ENCODE assay signal across 8 mouse cellular contexts in the genomic region with DNA sequence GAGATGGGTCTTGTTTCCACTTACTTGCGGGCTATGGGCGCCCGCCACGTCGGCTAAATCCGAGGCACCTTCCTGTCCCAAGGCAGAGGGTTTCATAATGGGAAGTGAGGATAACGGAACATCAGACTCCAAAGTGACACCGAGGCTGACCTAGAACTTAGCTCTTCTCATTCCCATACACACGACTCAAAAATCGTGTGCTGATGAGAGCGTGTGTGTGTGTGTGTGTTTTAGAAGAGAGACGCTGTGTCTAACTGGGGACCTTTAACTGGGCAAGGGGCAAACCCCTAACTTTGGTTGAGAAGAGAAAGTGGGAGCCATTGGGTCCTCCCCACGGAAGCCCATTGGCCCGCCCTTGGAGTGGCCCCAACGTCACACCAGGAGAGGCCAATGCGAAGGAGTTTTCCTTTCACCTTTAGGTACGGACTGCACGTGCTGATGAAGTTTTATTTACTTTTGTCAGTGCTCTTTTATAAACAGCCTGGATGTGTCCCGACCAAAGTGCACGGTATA. TPM values are rescaled to one million over a fixed set of nuclear protein-coding genes. Genes with fewer than 3 reads are reported as not detected.
A peak's percentile ranks its signal among the peaks of the same experiment; 100 is the strongest.
DNase-seq lines count a peak whose midpoint lies in the region; ATAC-seq and TF ChIP-seq lines count a peak whose summit lies in the region.

No protein-coding gene starts in this region.

- 3% methylated on average over 20 of the region's 20 CpGs for WGBS in forebrain, embryonic 13.5 days

- DNase-seq in G1E (ENCODE audit: low spot score), result peak; percentile 88
- DNase-seq in c-Kit-negative CD71-positive TER-119-positive erythroid progenitor cells, embryonic 14.5 days (ENCODE audit: low read depth, low spot score), result peak; percentile 60
- DNase-seq in heart, postnatal 4 days, result peak; percentile 75
- peak; percentile 25 to 29 for DNase-seq in layer of hippocampus, adult 2 months (ENCODE audit: low spot score in 2 of 2)
- peak; percentile 82 for DNase-seq in lung, postnatal 25 days (ENCODE audit: low spot score)
- DNase-seq in retina, postnatal 1 day, result peak; percentile 71
- DNase-seq in urinary bladder, adult 2 months (ENCODE audit: low spot score), result peak; percentile 34

- H3K9ac ChIP-seq in forebrain, embryonic 13.5 days, result peak overlapping the region; percentile 98

- H3K27me3 ChIP-seq in G1E (ENCODE audit: insufficient read depth, low read length), result no peaks in the 10 kb centered on the region
- H3K27me3 ChIP-seq in forebrain, embryonic 13.5 days, result no peaks in the 10 kb centered on the region

- no peak for TF ChIP-seq CTCF in G1E (IDR thresholded peaks at IDR 0.05; ENCODE audit: low read depth, low read length)
- no peak for TF ChIP-seq CTCF in layer of hippocampus, adult 2 months (conservative IDR thresholded peaks at IDR 0.05)

- ATAC-seq in G1E (ENCODE audit: extremely low read depth, insufficient number of reproducible peaks, low FRiP score, poor library complexity, severe bottlenecking), result peak; percentile 54
- peak; percentile 19; the same call in 1 of the 2 replicates for ATAC-seq in forebrain, embryonic 13.5 days

- no peaks in the 10 kb centered on the region for H3K9me3 ChIP-seq in G1E (replicated peaks)
- no peaks in the 10 kb centered on the region for H3K9me3 ChIP-seq in forebrain, embryonic 13.5 days (replicated peaks)

- H3K4me1 ChIP-seq in G1E (ENCODE audit: insufficient read depth, low read depth, low read length), result peaks cover 37% of the 10 kb centered on the region
- peaks cover 13% of the 10 kb centered on the region for H3K4me1 ChIP-seq in forebrain, embryonic 13.5 days

- H3K36me3 ChIP-seq in G1E (replicated peaks), result peaks cover 30% of the 10 kb centered on the region
- peaks cover 12% of the 10 kb centered on the region for H3K36me3 ChIP-seq in forebrain, embryonic 13.5 days (ENCODE audit: poor library complexity, severe bottlenecking)

- H3K4me3 ChIP-seq in G1E (ENCODE audit: low read depth, low read length), result peak overlapping the region; percentile 98
- H3K4me3 ChIP-seq in forebrain, embryonic 13.5 days, result peak overlapping the region; percentile 96
- H3K4me3 ChIP-seq in layer of hippocampus, adult 2 months, result peak overlapping the region; percentile 99

- peak overlapping the region; percentile 87 for H3K4me2 ChIP-seq in forebrain, embryonic 13.5 days

- H3K27ac ChIP-seq in forebrain, embryonic 13.5 days, result peak overlapping the region; percentile 76
- peak overlapping the region; percentile 98 for H3K27ac ChIP-seq in layer of hippocampus, adult 2 months

RNA-seq across cellular contexts. Expression of a gene that starts 0.7 kb away (rescaled TPM):
- total RNA-seq in G1E (2014; fragmentation: Nextera tagmentation) (8.8 and 11.1 TPM in 2 replicates), G1E (2017) (13.2 and 15.9 TPM in 2 replicates)
- 0.91 and 0.94 TPM in 2 replicates for polyA plus RNA-seq in G1E (2012)
- polyA plus RNA-seq in forebrain, embryonic 13.5 days (2015; fragmentation: Nextera tagmentation; extraction: Ambion mirVana), result 9.4 and 9.9 TPM in 2 replicates
- 1 to 10 TPM; 2.3 to 2.5 TPM for total RNA-seq in heart, postnatal 4 days (2021)
- total RNA-seq in layer of hippocampus, adult 2 months (2021), result 1 to 10 TPM; 3.5 to 4.0 TPM
- 2.6 and 2.9 TPM in 2 replicates for polyA plus RNA-seq in urinary bladder, adult 2 months (2012; rRNA removed)

RNA-seq across cellular contexts. Expression of a gene that starts 0.8 kb away (rescaled TPM):
- total RNA-seq in G1E (2014; fragmentation: Nextera tagmentation) (25.7 and 32.5 TPM in 2 replicates), G1E (2017) (34.6 and 35.4 TPM in 2 replicates)
- 1.5 and 3.5 TPM in 2 replicates for polyA plus RNA-seq in G1E (2012)
- polyA plus RNA-seq in forebrain, embryonic 13.5 days (2015; fragmentation: Nextera tagmentation; extraction: Ambion mirVana), result 44.7 and 50.9 TPM in 2 replicates
- total RNA-seq in heart, postnatal 4 days (2021), result 10 to 100 TPM; 30.7 to 32.3 TPM
- 10 to 100 TPM; 40.0 to 45.2 TPM for total RNA-seq in layer of hippocampus, adult 2 months (2021)
- 48.4 and 55.7 TPM in 2 replicates for polyA plus RNA-seq in urinary bladder, adult 2 months (2012; rRNA removed)

RNA-seq across cellular contexts. Expression of a gene that starts 4.5 kb away (rescaled TPM):
- 40.1 and 54.1 TPM in 2 replicates for total RNA-seq in G1E (2014; fragmentation: Nextera tagmentation)
- 53.7 and 54.7 TPM in 2 replicates for total RNA-seq in G1E (2017)
- 93.8 and 105 TPM in 2 replicates for polyA plus RNA-seq in G1E (2012)
- polyA plus RNA-seq in forebrain, embryonic 13.5 days (2015; fragmentation: Nextera tagmentation; extraction: Ambion mirVana), result 39.5 and 41.3 TPM in 2 replicates
- total RNA-seq in heart, postnatal 4 days (2021), result 10 to 100 TPM; 19.3 to 21.2 TPM
- total RNA-seq in layer of hippocampus, adult 2 months (2021), result 10 to 100 TPM; 23.5 to 25.6 TPM
- polyA plus RNA-seq in urinary bladder, adult 2 months (2012; rRNA removed), result 21.4 and 25.4 TPM in 2 replicates

RNA-seq across cellular contexts. Expression of a gene that starts 58.3 kb away (rescaled TPM):
- not detected in 2 replicates for total RNA-seq in G1E (2014; fragmentation: Nextera tagmentation)
- total RNA-seq in G1E (2017), result not detected in 2 replicates
- polyA plus RNA-seq in G1E (2012), result not detected in 2 replicates
- 0.20 and 0.53 TPM in 2 replicates for polyA plus RNA-seq in forebrain, embryonic 13.5 days (2015; fragmentation: Nextera tagmentation; extraction: Ambion mirVana)
- not detected for total RNA-seq in heart, postnatal 4 days (2021)
- total RNA-seq in layer of hippocampus, adult 2 months (2021), result not detected
- not detected in 2 replicates for polyA plus RNA-seq in urinary bladder, adult 2 months (2012; rRNA removed)

Comparison
In these comparisons a context has a peak if more than half of its experiments do, and no peak if none do; other contexts are left out.
1. Peak in every context shown above with its lines: DNase-seq, ATAC-seq, H3K4me3 ChIP-seq and H3K27ac ChIP-seq.
2. DNase-seq: peak in every context shown above with its lines; median percentile 88 in G1E; 82 in lung, postnatal 25 days; 75 in heart, postnatal 4 days; 71 in retina, postnatal 1 day; 60 in c-Kit-negative CD71-positive TER-119-positive erythroid progenitor cells, embryonic 14.5 days; 34 in urinary bladder, adult 2 months; 27 in layer of hippocampus, adult 2 months.